29 mouse cellular contexts compared by ENCODE assay signal in the genomic region with DNA sequence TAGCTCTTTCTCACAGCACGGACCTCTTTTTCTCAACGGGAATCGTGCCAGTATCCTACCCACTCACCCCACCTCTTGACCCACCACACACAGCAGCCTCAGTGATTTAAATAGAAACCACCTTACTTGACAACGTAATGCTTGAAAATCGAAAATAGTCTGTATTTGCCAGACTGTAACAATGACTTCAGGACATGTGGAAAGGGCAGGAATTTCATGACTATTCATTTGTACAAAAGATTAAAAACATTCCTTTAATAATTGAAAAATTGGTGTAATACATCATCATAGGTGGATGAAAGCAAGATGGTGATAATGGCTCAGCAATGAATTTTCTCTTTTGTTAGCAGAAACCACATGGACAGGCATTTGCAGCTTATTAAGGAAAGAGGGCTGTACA. TPM values are rescaled to one million over a fixed set of nuclear protein-coding genes. Genes with fewer than 3 reads are reported as not detected.
"Had no signal": no experiment of that assay in that cellular context is flagged by ENCODE, and none has a peak within 500 bp of the region (broad histone marks: within the 10 kb centered on the region; RNA-seq: fewer than 3 reads in every experiment).

No protein-coding gene starts in this region.

- H3K27me3 ChIP-seq: heart, embryonic 12.5 days; hindbrain, embryonic 12.5 days; intestine, embryonic 15.5 days; limb, embryonic 12.5 days had no signal

- DNase-seq: gastrocnemius, adult 2 months; gastrocnemius, postnatal 10 days; gastrocnemius, postnatal 25 days; heart, adult 18-20 months; heart, postnatal 10 days; heart, postnatal 4 days; kidney, adult 18-20 months; kidney, adult 8-10 months; kidney, postnatal 10 days; kidney, postnatal 25 days; kidney, postnatal 4 days; liver had no signal

- H3K36me3 ChIP-seq: heart, embryonic 10.5 days; heart, embryonic 12.5 days; hindbrain, embryonic 10.5 days; hindbrain, embryonic 12.5 days; intestine, embryonic 15.5 days; limb, embryonic 10.5 days; limb, embryonic 12.5 days had no signal

- ATAC-seq: hindbrain, embryonic 16.5 days; inflammation-experienced regulatory T-cells, adult 6 months; intestine, embryonic 15.5 days; intestine, postnatal 0 days had no signal

- H3K27ac ChIP-seq: gastrocnemius, adult 2 months; heart, embryonic 10.5 days; hindbrain, embryonic 10.5 days; hindbrain, embryonic 12.5 days; hindbrain, embryonic 14.5 days; intestine, embryonic 15.5 days; layer of hippocampus, adult 2 months; left cerebral cortex, adult 2 months; limb, embryonic 10.5 days; limb, embryonic 12.5 days had no signal

- H3K9me3 ChIP-seq: heart, embryonic 10.5 days; heart, embryonic 12.5 days; hindbrain, embryonic 10.5 days; hindbrain, embryonic 12.5 days; intestine, embryonic 15.5 days; limb, embryonic 10.5 days; limb, embryonic 12.5 days had no signal

- H3K4me3 ChIP-seq: gastrocnemius, adult 2 months; heart, embryonic 10.5 days; heart, embryonic 12.5 days; hindbrain, embryonic 10.5 days; hindbrain, embryonic 12.5 days; intestine, embryonic 15.5 days; layer of hippocampus, adult 2 months; left cerebral cortex, adult 2 months; limb, embryonic 10.5 days; limb, embryonic 12.5 days had no signal

- H3K4me1 ChIP-seq: heart, embryonic 10.5 days; heart, embryonic 12.5 days; hindbrain, embryonic 10.5 days; hindbrain, embryonic 12.5 days; intestine, embryonic 15.5 days; limb, embryonic 10.5 days; limb, embryonic 12.5 days had no signal

- H3K9ac ChIP-seq: heart, embryonic 12.5 days; hindbrain, embryonic 12.5 days; hindbrain, embryonic 14.5 days; intestine, embryonic 15.5 days; limb, embryonic 12.5 days had no signal

- H3K4me2 ChIP-seq: heart, embryonic 12.5 days; hindbrain, embryonic 12.5 days; hindbrain, embryonic 14.5 days; intestine, embryonic 15.5 days; limb, embryonic 12.5 days; liver, embryonic 11.5 days had no signal

RNA-seq across cellular contexts. Expression of a gene that starts 21.0 kb away (rescaled TPM):
- polyA plus RNA-seq: heart, embryonic 12.5 days; heart, embryonic 14.5 days; hindbrain, embryonic 10.5 days; inflammation-experienced regulatory T-cells, adult 6 months; intestine, embryonic 15.5 days; kidney, embryonic 14.5 days; kidney, embryonic 16.5 days; liver, embryonic 11.5 days had no signal
